Mouse (Mus musculus) retina, adult 2 months (tissue): ENCODE data around the gene Mrgprd.

Experiments
- DNase-seq: peaks from one replicate; pipeline ENCODE4 v3.0.0-alpha.2; 2012; ENCODE audit warnings: low read depth, low spot score

Gene Mrgprd

GRCm38 (mm10) chr7:145302488-145303285 is 11.9 kb upstream of the Mrgprd start:
- DNase-seq, result no peak

DNA sequence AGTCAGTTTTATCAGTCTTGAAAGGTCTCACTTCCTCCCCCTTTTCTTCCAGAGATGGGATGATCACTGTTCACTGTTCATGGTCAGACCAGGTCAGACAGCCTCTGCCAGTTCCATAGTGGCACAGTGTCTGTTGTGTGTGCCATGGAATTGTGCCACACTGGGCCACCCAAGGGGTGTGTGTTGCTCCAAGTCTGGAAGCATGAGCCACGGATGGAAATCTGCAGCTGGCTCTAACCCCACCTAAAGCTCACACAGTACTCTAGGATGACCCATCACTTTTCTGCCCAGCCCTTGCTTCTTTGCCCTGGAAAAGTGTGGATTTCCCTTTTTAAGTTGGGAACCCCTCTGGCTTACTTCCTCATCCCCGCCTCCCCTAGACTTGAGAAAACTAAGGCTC is 10.5 kb upstream of the Mrgprd start:
- no peak for DNase-seq

- no peak for DNase-seq
Observed at GRCm38 (mm10) chr7:145307636-145308035, 7.0 kb upstream of the Mrgprd start.

DNA sequence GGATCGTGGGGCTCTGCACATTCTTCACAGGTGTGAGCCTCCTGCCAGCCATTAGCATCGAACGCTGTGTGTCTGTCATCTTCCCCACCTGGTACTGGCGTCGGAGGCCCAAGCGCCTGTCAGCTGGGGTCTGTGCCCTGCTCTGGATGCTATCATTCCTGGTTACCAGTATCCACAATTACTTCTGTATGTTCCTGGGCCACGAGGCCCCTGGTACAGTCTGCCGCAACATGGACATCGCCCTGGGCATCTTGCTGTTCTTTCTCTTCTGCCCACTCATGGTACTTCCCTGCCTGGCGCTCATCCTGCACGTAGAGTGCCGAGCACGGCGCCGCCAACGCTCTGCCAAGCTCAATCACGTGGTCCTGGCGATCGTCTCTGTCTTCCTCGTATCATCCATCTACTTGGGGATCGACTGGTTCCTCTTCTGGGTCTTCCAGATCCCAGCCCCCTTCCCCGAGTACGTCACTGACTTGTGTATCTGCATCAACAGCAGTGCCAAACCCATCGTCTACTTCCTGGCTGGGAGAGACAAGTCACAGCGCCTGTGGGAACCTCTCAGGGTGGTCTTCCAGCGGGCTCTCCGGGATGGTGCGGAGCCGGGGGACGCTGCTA is 6.5 kb upstream of the Mrgprd start:
- DNase-seq, result no peak

GRCm38 (mm10) chr7:145308866-145309265 is 5.8 kb upstream of the Mrgprd start:
- no peak for DNase-seq

GRCm38 (mm10) chr7:145309877-145310276 is 4.8 kb upstream of the Mrgprd start:
- DNase-seq, result no peak

DNA sequence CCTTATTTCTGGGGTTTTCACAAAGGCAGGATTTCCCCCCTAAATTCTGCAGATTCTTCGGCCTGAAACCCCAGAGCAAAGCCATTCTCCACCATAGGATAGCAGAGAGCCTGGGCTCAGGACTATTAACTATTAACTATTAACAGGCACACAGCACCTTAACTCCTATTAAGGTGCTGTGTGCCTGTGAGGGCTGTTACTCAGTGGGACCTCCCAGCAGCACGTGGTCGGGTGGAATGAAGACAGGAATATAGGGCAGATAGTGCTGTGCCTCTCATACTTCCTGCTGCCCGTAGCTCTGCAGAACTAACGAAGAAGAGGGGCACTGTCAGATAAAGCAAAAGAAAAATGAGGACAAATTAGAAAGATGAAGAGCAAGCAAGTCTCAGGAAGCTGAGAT is 4.1 kb upstream of the Mrgprd start:
- no peak for DNase-seq

DNA sequence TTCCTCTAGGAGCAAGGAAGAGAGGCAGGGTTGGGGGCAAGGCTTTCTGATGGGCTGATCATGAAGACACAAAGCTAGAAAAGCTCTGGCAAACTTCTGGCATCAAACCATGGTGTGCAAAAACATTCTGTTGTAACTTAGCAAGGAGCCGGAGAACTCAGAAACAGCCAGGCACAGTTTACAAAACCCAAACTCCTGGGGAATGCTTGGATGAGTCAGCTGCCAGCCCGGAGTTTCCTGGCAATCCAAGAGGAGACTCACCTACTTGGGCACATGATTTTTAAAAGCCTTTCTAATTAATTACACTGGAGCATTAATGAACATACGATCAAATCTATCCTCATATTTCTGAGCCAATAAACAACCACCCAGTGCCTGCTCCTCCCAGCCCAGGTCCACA is 2.5 kb upstream of the Mrgprd start:
- DNase-seq, result no peak

- no peak for DNase-seq
Observed at GRCm38 (mm10) chr7:145317522-145317921, 2.9 kb downstream of the Mrgprd start.

DNA sequence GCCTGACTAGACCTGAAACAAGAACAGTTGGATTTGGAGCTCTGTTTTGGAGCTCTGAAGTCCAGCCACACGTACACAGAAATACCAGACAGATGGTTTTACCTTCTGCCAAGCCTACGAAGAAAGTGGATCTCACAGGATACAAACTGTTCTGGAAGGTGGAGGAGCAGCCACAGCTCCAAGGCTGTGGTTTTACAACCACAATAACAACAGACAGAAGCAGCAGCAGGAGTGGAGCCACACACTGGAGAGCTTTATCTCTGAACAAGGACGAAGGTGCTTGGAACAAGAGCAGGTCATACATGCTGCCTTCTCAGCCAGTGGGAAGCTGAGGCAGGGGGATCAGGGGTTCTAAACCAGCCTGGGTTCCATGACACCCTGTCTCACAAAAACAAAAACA is 4.8 kb downstream of the Mrgprd start:
- DNase-seq, result no peak

DNA sequence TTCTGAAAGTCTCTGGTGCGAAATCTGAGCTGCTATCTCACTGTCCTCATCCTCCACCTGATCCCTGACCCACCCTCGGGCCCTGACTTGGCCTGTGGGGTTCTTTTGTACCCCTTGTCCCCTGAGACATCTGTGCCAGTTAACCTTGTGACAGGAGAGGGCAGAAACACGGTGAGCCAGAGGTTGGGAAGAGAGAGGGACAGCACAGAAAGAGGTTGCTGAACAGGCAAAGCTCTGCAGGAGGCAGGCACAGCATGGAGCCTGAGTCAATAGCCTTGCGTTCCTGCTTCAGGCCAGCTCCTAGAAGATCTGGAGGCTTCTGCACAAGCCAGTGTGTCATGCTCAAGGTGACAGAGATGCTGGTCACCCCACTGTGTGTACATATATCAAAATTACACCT is 9.0 kb downstream of the Mrgprd start:
- no peak for DNase-seq

DNA sequence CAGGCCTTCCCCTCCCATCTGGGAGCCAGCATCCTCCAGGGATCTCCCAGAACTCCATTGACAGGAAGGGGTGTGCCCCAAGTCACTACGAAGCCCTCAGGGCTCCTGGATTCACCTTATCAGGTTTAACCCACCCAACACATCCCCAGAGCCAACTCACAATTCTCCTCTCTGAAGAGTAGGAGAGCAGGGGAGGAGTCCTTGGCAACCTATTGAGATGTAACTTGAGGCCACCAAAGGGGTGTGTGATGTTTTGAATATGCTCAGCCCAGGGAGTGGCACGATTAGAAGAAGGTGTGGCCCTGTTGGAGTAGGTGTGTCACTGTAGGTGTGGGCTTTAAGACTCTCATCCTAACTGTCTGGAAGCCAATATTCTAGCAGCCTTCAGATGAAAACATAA is 11.1 kb downstream of the Mrgprd start:
- DNase-seq, result no peak

DNA sequence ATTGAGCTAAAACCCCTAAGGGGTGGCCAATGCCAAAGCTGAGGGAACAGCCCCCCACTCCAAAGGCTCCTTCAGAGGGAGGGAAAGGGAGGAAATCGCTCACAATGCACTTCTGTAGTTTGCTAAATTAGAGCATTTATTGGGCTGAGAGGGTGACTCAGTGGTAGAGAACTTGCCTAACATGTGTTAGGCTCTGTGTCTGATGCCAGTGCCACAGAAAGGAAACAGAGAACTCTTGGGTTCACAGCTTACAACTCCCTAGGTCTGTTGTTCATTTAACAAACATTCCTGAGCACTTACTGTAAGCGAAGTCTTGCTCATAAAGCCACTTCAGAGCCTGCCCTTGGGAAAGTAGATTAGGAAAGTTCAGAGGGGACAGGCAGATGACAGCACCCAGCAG is 15.3 kb downstream of the Mrgprd start:
- no peak for DNase-seq

GRCm38 (mm10) chr7:145330641-145331040 is 16.0 kb downstream of the Mrgprd start:
- no peak for DNase-seq

- no peak for DNase-seq
Observed at GRCm38 (mm10) chr7:145332376-145333041, 17.9 kb downstream of the Mrgprd start.

- DNase-seq, result no peak
Observed at GRCm38 (mm10) chr7:145333936-145334335, 19.3 kb downstream of the Mrgprd start.

DNA sequence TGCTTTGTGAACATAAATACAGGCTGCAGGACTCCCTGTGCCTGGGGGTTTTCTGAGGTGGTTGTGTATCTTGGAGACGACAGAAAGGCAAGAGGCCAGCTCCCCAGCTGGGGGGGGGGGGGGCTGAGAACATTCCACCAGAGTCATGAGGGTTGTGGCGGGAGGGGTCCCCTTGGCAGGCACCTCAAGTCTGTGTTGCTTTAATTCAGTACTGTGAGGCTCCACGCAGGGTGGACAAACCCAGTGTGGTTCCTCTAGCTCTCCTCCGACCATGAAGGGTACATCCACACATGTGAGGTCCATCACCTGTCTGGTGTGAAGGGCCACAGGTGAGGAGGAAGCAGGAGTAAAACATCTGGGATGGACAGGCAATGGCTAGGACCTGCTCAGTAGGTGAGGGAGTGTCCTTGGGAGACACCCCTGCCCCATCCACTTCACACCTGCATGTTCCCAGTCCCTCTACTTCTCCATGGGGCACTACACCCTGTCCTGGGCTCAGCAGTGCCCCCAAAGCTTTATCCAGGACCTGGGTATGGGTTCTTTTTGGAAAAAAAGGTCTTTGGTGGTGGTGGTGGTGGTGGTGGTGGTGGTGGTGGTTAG is 19.9 kb downstream of the Mrgprd start:
- DNase-seq, result no peak

DNA sequence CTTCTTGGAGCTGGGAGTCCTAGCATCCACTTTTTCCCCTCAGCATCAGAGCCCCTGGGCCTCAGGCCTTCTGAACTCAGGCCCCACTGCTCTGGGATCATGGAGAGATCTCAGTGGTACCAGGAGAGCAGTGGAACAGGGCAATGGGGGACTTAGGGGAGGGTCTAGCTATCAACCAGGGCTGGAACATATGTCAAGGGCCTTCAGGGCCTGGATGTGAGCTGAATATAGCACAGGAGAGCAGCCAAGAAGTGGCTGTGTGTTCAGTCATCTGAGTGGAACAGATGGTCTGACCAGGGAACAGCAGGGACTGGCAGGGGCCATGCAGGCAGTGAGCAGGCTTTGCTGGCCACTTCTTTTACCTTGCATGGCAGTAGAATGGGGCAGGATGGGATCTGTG is 20.6 kb downstream of the Mrgprd start:
- no peak for DNase-seq

DNA sequence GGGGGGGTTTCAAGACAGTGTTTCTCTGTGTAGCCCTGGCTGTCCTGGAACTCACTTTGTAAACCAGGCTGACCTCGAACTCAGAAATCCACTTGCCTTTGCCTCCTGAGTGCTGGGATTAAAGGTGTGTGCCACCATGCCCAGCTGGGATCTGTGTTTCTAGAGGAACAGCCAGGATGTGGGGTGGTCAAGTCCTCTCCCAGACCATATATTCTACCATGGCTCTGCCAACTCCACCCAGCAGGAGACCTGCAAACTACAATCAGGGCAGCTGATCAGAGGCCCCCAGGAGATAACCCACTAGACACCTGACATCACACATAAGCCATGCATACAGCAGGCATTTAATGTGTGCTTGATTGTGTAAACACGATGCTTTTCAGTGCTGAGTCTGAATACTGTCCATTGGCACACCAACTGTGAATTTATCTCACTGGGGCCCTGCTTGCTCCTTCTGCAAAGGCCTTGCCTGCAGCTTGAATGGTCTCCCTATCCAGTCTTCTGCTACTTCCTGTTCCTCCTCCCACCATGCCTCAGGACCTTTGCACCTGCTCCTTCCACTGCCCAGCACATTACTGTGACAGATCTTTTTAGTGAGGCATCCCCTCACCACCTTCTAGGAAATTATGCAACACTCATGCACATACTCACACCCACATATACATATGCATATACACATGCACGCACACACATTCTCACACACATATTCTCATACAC is 21.1 kb downstream of the Mrgprd start:
- no peak for DNase-seq

DNA sequence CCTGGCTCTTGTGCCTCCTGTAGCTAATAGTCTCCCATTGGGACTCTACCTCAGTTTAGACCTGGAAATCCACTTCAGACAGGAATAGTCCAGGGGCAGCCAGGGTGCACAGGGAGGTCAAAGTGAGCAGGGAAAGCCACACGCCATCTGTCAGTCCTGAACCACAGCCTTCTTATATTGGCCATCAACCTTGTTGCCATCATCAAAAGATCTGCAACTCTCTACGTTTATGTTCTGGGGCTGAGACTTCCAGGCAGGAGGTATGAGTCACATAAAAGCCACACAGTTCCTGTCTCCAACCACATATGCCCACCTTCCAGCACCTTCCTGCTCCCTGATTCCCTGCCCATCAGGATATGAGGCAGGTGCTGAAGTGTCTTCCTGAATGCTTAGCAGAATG is 23.3 kb downstream of the Mrgprd start:
- DNase-seq, result no peak

DNA sequence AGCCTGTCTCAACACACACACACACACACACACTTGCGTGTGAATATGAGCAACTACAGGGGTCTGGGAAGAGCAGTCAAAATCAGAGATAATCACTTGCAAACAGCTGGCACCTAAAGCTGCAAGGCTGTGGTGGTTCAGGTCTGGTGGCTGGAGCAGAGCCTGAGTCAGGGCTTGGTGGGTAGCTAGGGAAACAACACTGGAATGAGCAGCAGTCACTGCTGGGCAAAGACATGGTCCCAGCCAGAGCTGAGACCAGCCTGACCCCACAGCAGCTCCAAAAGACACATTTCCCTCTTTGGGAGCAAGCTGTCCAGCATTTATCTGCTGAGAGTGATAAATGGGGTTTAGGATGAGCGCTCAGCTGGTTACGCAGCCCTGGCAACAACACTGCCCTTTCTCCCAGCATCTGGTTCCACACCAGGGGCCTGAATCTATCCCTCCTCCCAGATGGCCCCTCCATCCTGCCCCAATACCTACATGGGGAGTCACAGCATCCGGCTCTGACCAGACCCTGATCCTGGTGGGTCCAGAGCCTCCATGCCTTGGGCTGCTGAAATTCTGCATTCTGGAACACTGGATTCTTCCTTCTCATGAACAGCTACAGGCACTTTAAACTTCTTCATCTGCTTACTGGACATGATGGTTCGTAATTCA is 25.7 kb downstream of the Mrgprd start:
- no peak for DNase-seq
